Comparison of ENCODE assay signal across 30 mouse cellular contexts in genomic region chr6:55731301-55731826, GRCm38 (mm10). TPM values are rescaled to one million over a fixed set of nuclear protein-coding genes. Genes with fewer than 3 reads are reported as not detected.
DNase-seq lines count a peak whose midpoint lies in the region; ATAC-seq and TF ChIP-seq lines count a peak whose summit lies in the region.
"Had no signal": no experiment of that assay in that cellular context is flagged by ENCODE, and none has a peak within 500 bp of the region (broad histone marks: within the 10 kb centered on the region; RNA-seq: fewer than 3 reads in every experiment).

No protein-coding gene starts in this region.

- H3K27me3 ChIP-seq in MEL (ENCODE audit: control insufficient read depth in 1 of 2, insufficient read depth in 2 of 2, low read length in 2 of 2): no peaks in the 10 kb centered on the region
- H3K27me3 ChIP-seq in kidney, embryonic 15.5 days: no peaks in the 10 kb centered on the region
- H3K27me3 ChIP-seq: embryonic facial prominence, embryonic 13.5 days; forebrain, embryonic 12.5 days; forebrain, embryonic 15.5 days; hindbrain, embryonic 13.5 days; intestine, embryonic 15.5 days had no signal

- TF ChIP-seq RAD21 in MEL (IDR thresholded peaks at IDR 0.05; ENCODE audit: low read depth, low read length): no peak

- H3K79me2 ChIP-seq in MEL (ENCODE audit: control insufficient read depth, insufficient read depth, low read length, poor library complexity): no peaks in the 10 kb centered on the region

- no peak overlapping the region for H3K9ac ChIP-seq in MEL (ENCODE audit: control insufficient read depth, low read depth, low read length, poor library complexity, severe bottlenecking)
- H3K9ac ChIP-seq in kidney, embryonic 15.5 days: no peak overlapping the region
- H3K9ac ChIP-seq: embryonic facial prominence, embryonic 13.5 days; forebrain, embryonic 12.5 days; forebrain, embryonic 15.5 days; hindbrain, embryonic 13.5 days; intestine, embryonic 15.5 days had no signal

- H3K4me1 ChIP-seq in MEL (ENCODE audit: control insufficient read depth in 1 of 2, insufficient read depth in 2 of 2, low read length in 2 of 2): peaks cover 0 to 2% of the 10 kb centered on the region in 2 experiments; a peak in 1 of 4 replicates
- no peaks in the 10 kb centered on the region for H3K4me1 ChIP-seq in kidney, embryonic 15.5 days
- H3K4me1 ChIP-seq: embryonic facial prominence, embryonic 10.5 days; embryonic facial prominence, embryonic 13.5 days; forebrain, embryonic 12.5 days; forebrain, embryonic 15.5 days; hindbrain, embryonic 10.5 days; hindbrain, embryonic 13.5 days; intestine, embryonic 15.5 days had no signal

- no peak overlapping the region for H3K27ac ChIP-seq in MEL (ENCODE audit: control insufficient read depth, low read depth, low read length)
- no peak overlapping the region for H3K27ac ChIP-seq in kidney, embryonic 15.5 days
- H3K27ac ChIP-seq: embryonic facial prominence, embryonic 10.5 days; embryonic facial prominence, embryonic 13.5 days; forebrain, embryonic 12.5 days; forebrain, embryonic 15.5 days; hindbrain, embryonic 10.5 days; hindbrain, embryonic 13.5 days; intestine, embryonic 15.5 days had no signal

- H3K4me3 ChIP-seq in MEL (ENCODE audit: control insufficient read depth in 1 of 2, insufficient read depth in 1 of 2, low read depth in 2 of 2, low read length in 2 of 2): no peak overlapping the region
- H3K4me3 ChIP-seq in kidney, embryonic 15.5 days (replicated peaks): no peak overlapping the region
- H3K4me3 ChIP-seq: embryonic facial prominence, embryonic 10.5 days; embryonic facial prominence, embryonic 13.5 days; erythroblast, embryonic 14.5 days; forebrain, embryonic 12.5 days; forebrain, embryonic 15.5 days; hindbrain, embryonic 10.5 days; hindbrain, embryonic 13.5 days; intestine, embryonic 15.5 days had no signal

- WGBS in kidney, embryonic 15.5 days: 79% methylated on average over 5 of the region's 5 CpGs

- H3K4me2 ChIP-seq in kidney, embryonic 15.5 days: no peak overlapping the region
- H3K4me2 ChIP-seq: embryonic facial prominence, embryonic 13.5 days; forebrain, embryonic 12.5 days; forebrain, embryonic 15.5 days; heart, embryonic 11.5 days; hindbrain, embryonic 13.5 days; intestine, embryonic 15.5 days had no signal

- ATAC-seq in granulocyte monocyte progenitor cell, adult 5-6 weeks (replicated peaks; ENCODE audit: poor library complexity, severe bottlenecking): peak; percentile 62
- peak; percentile 75 for ATAC-seq in megakaryocyte-erythroid progenitor cell, adult 5-6 weeks (replicated peaks; ENCODE audit: low FRiP score, low TSS enrichment, poor library complexity, severe bottlenecking)
- no peak for ATAC-seq in kidney, embryonic 15.5 days (replicated peaks; ENCODE audit: low FRiP score)
- ATAC-seq: forebrain, embryonic 15.5 days; hindbrain, embryonic 16.5 days; intestine, embryonic 15.5 days had no signal

- no peaks in the 10 kb centered on the region for H3K36me3 ChIP-seq in MEL (ENCODE audit: control insufficient read depth in 1 of 2, insufficient read depth in 2 of 2, low read length in 2 of 2)
- H3K36me3 ChIP-seq in kidney, embryonic 15.5 days: no peaks in the 10 kb centered on the region
- H3K36me3 ChIP-seq: embryonic facial prominence, embryonic 10.5 days; embryonic facial prominence, embryonic 13.5 days; forebrain, embryonic 12.5 days; forebrain, embryonic 15.5 days; hindbrain, embryonic 10.5 days; hindbrain, embryonic 13.5 days; intestine, embryonic 15.5 days had no signal

- TF ChIP-seq POLR2A in MEL (IDR thresholded peaks at IDR 0.05; ENCODE audit: control insufficient read depth in 1 of 2, insufficient read depth in 1 of 2, low read depth in 1 of 2, low read length in 2 of 2, poor library complexity in 1 of 2): no peak

- TF ChIP-seq CTCF in MEL (IDR thresholded peaks at IDR 0.05 in 2 of 3, conservative IDR thresholded peaks at IDR 0.05 in 1 of 3; ENCODE audit: control insufficient read depth in 1 of 3, insufficient read depth in 1 of 3, low read depth in 2 of 3, low read length in 3 of 3, poor library complexity in 1 of 3, severe bottlenecking in 1 of 3): no peak

- peak in 1 of 2 experiments; percentile 42; a peak in 1 of 4 replicates for TF ChIP-seq EP300 in MEL (IDR thresholded peaks at IDR 0.05; ENCODE audit: low read depth in 1 of 2, low read length in 2 of 2)

- DNase-seq in 416B (ENCODE audit: low read depth) (peak; percentile 22), MEL (ENCODE audit: low read depth, low spot score) (peak; percentile 25)
- DNase-seq in adrenal gland, postnatal 4 days (ENCODE audit: low spot score in 2 of 2): no peak
- DNase-seq: adrenal gland, postnatal 14 days; cerebellum, adult 18-20 months; cerebellum, adult 9-11 months; cerebellum, postnatal 25 days; embryo, embryonic 11 days; gastrocnemius, postnatal 25 days; kidney, adult 11 months had no signal

- H3K9me3 ChIP-seq in MEL (replicated peaks; ENCODE audit: insufficient read depth, low read length): no peaks in the 10 kb centered on the region
- H3K9me3 ChIP-seq in kidney, embryonic 15.5 days (replicated peaks): no peaks in the 10 kb centered on the region
- H3K9me3 ChIP-seq: embryonic facial prominence, embryonic 10.5 days; embryonic facial prominence, embryonic 13.5 days; forebrain, embryonic 12.5 days; forebrain, embryonic 15.5 days; hindbrain, embryonic 10.5 days; hindbrain, embryonic 13.5 days; intestine, embryonic 15.5 days had no signal

TF ChIP-seq in MEL, 35 proteins besides CTCF, POLR2A, EP300 and RAD21:
- TF ChIP-seq MXI1 (IDR thresholded peaks at IDR 0.05; ENCODE audit: low read depth, low read length) (no peak), ETS1 (IDR thresholded peaks at IDR 0.05; ENCODE audit: low read depth, low read length) (peak; percentile 54; the same call in 1 of the 2 replicates), MAX (IDR thresholded peaks at IDR 0.05; ENCODE audit: low read length) (no peak), USF2 (IDR thresholded peaks at IDR 0.05; ENCODE audit: borderline replicate concordance in 1 of 2, insufficient read depth in 1 of 2, low read depth in 1 of 2, low read length in 2 of 2) (no peak), E2F4 (IDR thresholded peaks at IDR 0.05; ENCODE audit: borderline replicate concordance, low read depth, low read length) (no peak), ZNF384 (IDR thresholded peaks at IDR 0.05; ENCODE audit: low read depth, low read length) (peak; percentile 89), RCOR1 (IDR thresholded peaks at IDR 0.05; ENCODE audit: low read depth, low read length) (peak; percentile 24; the same call in 1 of the 2 replicates), TCF12 (IDR thresholded peaks at IDR 0.05; ENCODE audit: low read depth, low read length) (peak; percentile 32; the same call in 1 of the 2 replicates)

RNA-seq across cellular contexts. Expression of gene Neurod6, which starts 50.3 kb away (rescaled TPM):
- total RNA-seq in MEL (2012; rRNA removed): not detected in 2 replicates
- not detected for polyA plus RNA-seq in MEL (2012; ENCODE audit: insufficient read depth in 1 of 2, insufficient read length in 2 of 2, low read depth in 1 of 2, low replicate concordance in 2 of 2, missing spikeins in 1 of 2)
- not detected in 2 replicates for total RNA-seq in granulocyte monocyte progenitor cell, adult 5-6 weeks (2014; fragmentation: Nextera tagmentation)
- not detected in 2 replicates for total RNA-seq in granulocyte monocyte progenitor cell, adult 5-6 weeks (2017)
- total RNA-seq in megakaryocyte-erythroid progenitor cell, adult 5-6 weeks (2014; fragmentation: Nextera tagmentation): not detected in 2 replicates
- total RNA-seq in megakaryocyte-erythroid progenitor cell, adult 5-6 weeks (2017): not detected in 2 replicates
- under 1 TPM in 1 of 2 experiments, not detected in 1; 0.42 TPM for total RNA-seq in adrenal gland, postnatal 4 days (2021)
- polyA plus RNA-seq in kidney, embryonic 15.5 days (2015; fragmentation: Nextera tagmentation; extraction: Ambion mirVana): not detected in 2 replicates
- total RNA-seq: adrenal gland, postnatal 14 days; ES-E14; gastrocnemius, adult 8-10 months; gastrocnemius, postnatal 25 days; heart, adult 8-10 months; heart, postnatal 25 days had no signal
- polyA plus RNA-seq: embryonic facial prominence, embryonic 10.5 days; erythroblast, embryonic 14.5 days; gonadal fat pad, adult 2 months; heart, embryonic 14.5 days; heart, postnatal 0 days; intestine, embryonic 15.5 days had no signal

Comparison
In these comparisons a context has a peak if more than half of its experiments do, and no peak if none do; other contexts are left out.
1. DNase-seq: peak in 416B (single experiment) and MEL (single experiment); none in adrenal gland, postnatal 4 days (0 of 2).